ENCODE assay signal across 8 mouse cellular contexts in genomic region chr15:56810151-56810550, GRCm38 (mm10).
DNase-seq lines count a peak whose midpoint lies in the region; ATAC-seq lines count a peak whose summit lies in the region.

No protein-coding gene starts in this region.

- H3K36me3 ChIP-seq in kidney, embryonic 14.5 days (ENCODE audit: control insufficient read depth, insufficient read depth, low read length), result no peaks in the 10 kb centered on the region
- H3K36me3 ChIP-seq in embryonic facial prominence, embryonic 11.5 days (replicated peaks; ENCODE audit: control insufficient read depth, insufficient read depth, low read depth, low read length), result no peaks in the 10 kb centered on the region
- H3K36me3 ChIP-seq in hindbrain, embryonic 16.5 days (ENCODE audit: control insufficient read depth, insufficient read depth, low read length), result no peaks in the 10 kb centered on the region
- no peaks in the 10 kb centered on the region for H3K36me3 ChIP-seq in neural tube, embryonic 12.5 days

- ATAC-seq in kidney, embryonic 14.5 days (ENCODE audit: low FRiP score, low TSS enrichment), result no peak
- no peak for ATAC-seq in embryonic facial prominence, embryonic 11.5 days (replicated peaks; ENCODE audit: insufficient number of reproducible peaks, low FRiP score, low TSS enrichment, low read depth)
- ATAC-seq in hindbrain, embryonic 16.5 days, result no peak
- ATAC-seq in neural tube, embryonic 12.5 days (ENCODE audit: low FRiP score, low read depth), result no peak

- no peaks in the 10 kb centered on the region for H3K4me1 ChIP-seq in kidney, embryonic 14.5 days (ENCODE audit: control insufficient read depth, insufficient read depth, low read length)
- H3K4me1 ChIP-seq in embryonic facial prominence, embryonic 11.5 days (ENCODE audit: control insufficient read depth, insufficient read depth, low read length), result no peaks in the 10 kb centered on the region
- H3K4me1 ChIP-seq in hindbrain, embryonic 16.5 days (ENCODE audit: control insufficient read depth, insufficient read depth, low read depth, low read length), result no peaks in the 10 kb centered on the region
- H3K4me1 ChIP-seq in neural tube, embryonic 12.5 days, result no peaks in the 10 kb centered on the region

- no peak overlapping the region for H3K4me3 ChIP-seq in kidney, embryonic 14.5 days (ENCODE audit: low read length)
- H3K4me3 ChIP-seq in embryonic facial prominence, embryonic 11.5 days (ENCODE audit: low read depth, low read length), result no peak overlapping the region
- H3K4me3 ChIP-seq in hindbrain, embryonic 16.5 days (ENCODE audit: low read length), result peak overlapping the region; percentile 15; the same call in 1 of the 2 replicates
- H3K4me3 ChIP-seq in neural tube, embryonic 12.5 days, result no peak overlapping the region

- H3K27me3 ChIP-seq in kidney, embryonic 14.5 days (ENCODE audit: control insufficient read depth, insufficient read depth, low read length), result no peaks in the 10 kb centered on the region
- no peaks in the 10 kb centered on the region for H3K27me3 ChIP-seq in embryonic facial prominence, embryonic 11.5 days (ENCODE audit: control insufficient read depth, insufficient read depth, low read length)
- H3K27me3 ChIP-seq in hindbrain, embryonic 16.5 days (replicated peaks; ENCODE audit: control insufficient read depth, insufficient read depth, low read length), result no peaks in the 10 kb centered on the region
- no peaks in the 10 kb centered on the region for H3K27me3 ChIP-seq in neural tube, embryonic 12.5 days (replicated peaks)

- WGBS in kidney, embryonic 14.5 days, result 40% methylated on average over 13 of the region's 13 CpGs
- 43% methylated on average over 13 of the region's 13 CpGs for WGBS in embryonic facial prominence, embryonic 11.5 days
- WGBS in hindbrain, embryonic 16.5 days, result 45% methylated on average over 13 of the region's 13 CpGs
- 41% methylated on average over 13 of the region's 13 CpGs for WGBS in neural tube, embryonic 12.5 days

- H3K9ac ChIP-seq in kidney, embryonic 14.5 days (ENCODE audit: low read depth, low read length), result no peak overlapping the region
- H3K9ac ChIP-seq in embryonic facial prominence, embryonic 11.5 days (replicated peaks; ENCODE audit: low read length), result no peak overlapping the region
- H3K9ac ChIP-seq in hindbrain, embryonic 16.5 days (ENCODE audit: low read depth, low read length), result no peak overlapping the region
- no peak overlapping the region for H3K9ac ChIP-seq in neural tube, embryonic 12.5 days

- DNase-seq in kidney, adult 11 months, result no peak
- peak; percentile 24 for DNase-seq in embryonic facial prominence, embryonic 11.5 days (ENCODE audit: low spot score)
- no peak for DNase-seq in right cerebral cortex, postnatal 36 days (ENCODE audit: low spot score in 2 of 2)
- DNase-seq in MN1 (ENCODE audit: low spot score), result no peak
- no peak for DNase-seq in Muller cell, postnatal 12 days (ENCODE audit: inconsistent ontology term)

- H3K27ac ChIP-seq in kidney, embryonic 14.5 days (ENCODE audit: low read depth, low read length), result no peak overlapping the region
- no peak overlapping the region for H3K27ac ChIP-seq in embryonic facial prominence, embryonic 11.5 days (replicated peaks; ENCODE audit: low read depth, low read length)
- no peak overlapping the region for H3K27ac ChIP-seq in hindbrain, embryonic 16.5 days (ENCODE audit: low read depth, low read length)
- H3K27ac ChIP-seq in neural tube, embryonic 12.5 days, result no peak overlapping the region

- H3K9me3 ChIP-seq in kidney, embryonic 14.5 days (ENCODE audit: control insufficient read depth, low read length), result no peaks in the 10 kb centered on the region
- H3K9me3 ChIP-seq in embryonic facial prominence, embryonic 11.5 days (replicated peaks; ENCODE audit: control insufficient read depth, low read length), result no peaks in the 10 kb centered on the region
- no peaks in the 10 kb centered on the region for H3K9me3 ChIP-seq in hindbrain, embryonic 16.5 days (ENCODE audit: control insufficient read depth, low read length)
- H3K9me3 ChIP-seq in neural tube, embryonic 12.5 days, result no peaks in the 10 kb centered on the region

- H3K4me2 ChIP-seq in kidney, embryonic 14.5 days (replicated peaks; ENCODE audit: low read depth, low read length), result peak overlapping the region; percentile 15; the same call in 1 of the 2 replicates
- H3K4me2 ChIP-seq in embryonic facial prominence, embryonic 11.5 days (ENCODE audit: low read depth, low read length), result no peak overlapping the region
- H3K4me2 ChIP-seq in hindbrain, embryonic 16.5 days (ENCODE audit: low read length), result peak overlapping the region; percentile 42
- peak overlapping the region; percentile 43 for H3K4me2 ChIP-seq in neural tube, embryonic 12.5 days (replicated peaks)
